Mouse (Mus musculus): ENCODE data around the gene Rab6a.
"Not testable (repeated sequence)": the region's sequence is repeated elsewhere in the genome, so short reads cannot be mapped to it uniquely, and the experiment has no call there.

Gene Rab6a

GRCm38 (mm10) chr7:100607214-100608129 is at the start of gene Rab6a:
TSS of gene Rab6a (plus strand) at chr7:100607410.
- DNase-seq (ENCODE audit: low spot score in 2 of 2), result peak; percentile 85 to 87

DNA sequence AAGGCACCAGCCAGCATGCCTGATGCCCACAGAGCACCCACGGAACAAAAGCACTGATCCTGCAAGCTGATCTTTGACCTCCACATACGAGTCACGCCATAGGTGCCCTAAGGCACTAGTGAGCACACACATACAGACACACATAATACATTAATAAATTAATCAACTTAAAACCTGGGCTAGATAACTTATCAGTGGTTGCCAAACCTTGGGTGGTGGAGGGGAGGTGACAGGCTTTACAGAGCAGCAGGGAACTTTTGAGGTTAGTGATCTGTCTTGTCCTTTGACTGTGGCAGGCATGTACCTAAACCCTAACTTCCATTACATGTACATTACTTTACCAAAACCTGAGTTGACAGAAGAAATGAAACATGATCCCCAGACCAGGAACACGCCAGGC is 47.9 kb upstream of the Rab6a start:
- DNase-seq (ENCODE audit: low spot score in 2 of 2), result no peak

DNA sequence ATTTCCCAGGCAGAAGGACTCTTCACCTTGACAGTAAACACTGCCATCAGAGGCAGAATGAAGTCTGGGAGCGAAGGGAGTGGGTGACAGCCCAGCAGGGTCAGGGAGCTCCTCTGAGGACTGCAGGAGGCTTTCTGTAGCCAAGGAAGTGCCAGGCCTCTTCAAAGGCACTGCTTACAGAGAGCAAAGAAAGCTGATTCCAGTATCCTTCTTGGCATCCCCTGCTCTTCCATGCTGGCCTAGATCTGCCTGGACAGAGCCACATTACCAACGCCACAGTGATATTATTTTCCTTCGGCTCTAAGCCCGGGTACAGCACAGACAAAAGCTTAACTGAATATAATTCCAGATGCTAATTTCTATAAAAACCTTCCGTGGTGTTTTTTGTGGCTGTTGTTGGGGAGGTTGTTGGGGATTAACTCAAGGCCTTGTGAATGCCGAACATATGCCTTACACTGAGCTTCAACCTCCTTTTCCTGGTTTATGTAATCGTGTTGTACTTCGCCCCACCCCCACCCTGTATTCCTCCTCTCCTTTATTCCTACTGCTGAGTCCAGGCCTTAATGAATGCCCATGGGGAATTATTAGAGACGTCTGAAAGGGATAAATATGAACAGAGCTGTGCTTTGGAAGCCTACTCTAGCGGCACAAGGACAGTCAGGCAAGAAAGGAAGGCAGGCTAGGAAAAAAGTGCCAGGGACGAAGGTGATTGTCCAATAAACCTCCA is 45.2 kb upstream of the Rab6a start:
- DNase-seq (ENCODE audit: low spot score in 2 of 2), result no peak

- not testable (repeated sequence) for DNase-seq (ENCODE audit: low spot score in 2 of 2)
Measured at GRCm38 (mm10) chr7:100567238-100567637, 40.0 kb upstream of the Rab6a start.

- DNase-seq (ENCODE audit: low spot score in 2 of 2), result no peak
Measured at GRCm38 (mm10) chr7:100569907-100570306, 37.3 kb upstream of the Rab6a start.

DNA sequence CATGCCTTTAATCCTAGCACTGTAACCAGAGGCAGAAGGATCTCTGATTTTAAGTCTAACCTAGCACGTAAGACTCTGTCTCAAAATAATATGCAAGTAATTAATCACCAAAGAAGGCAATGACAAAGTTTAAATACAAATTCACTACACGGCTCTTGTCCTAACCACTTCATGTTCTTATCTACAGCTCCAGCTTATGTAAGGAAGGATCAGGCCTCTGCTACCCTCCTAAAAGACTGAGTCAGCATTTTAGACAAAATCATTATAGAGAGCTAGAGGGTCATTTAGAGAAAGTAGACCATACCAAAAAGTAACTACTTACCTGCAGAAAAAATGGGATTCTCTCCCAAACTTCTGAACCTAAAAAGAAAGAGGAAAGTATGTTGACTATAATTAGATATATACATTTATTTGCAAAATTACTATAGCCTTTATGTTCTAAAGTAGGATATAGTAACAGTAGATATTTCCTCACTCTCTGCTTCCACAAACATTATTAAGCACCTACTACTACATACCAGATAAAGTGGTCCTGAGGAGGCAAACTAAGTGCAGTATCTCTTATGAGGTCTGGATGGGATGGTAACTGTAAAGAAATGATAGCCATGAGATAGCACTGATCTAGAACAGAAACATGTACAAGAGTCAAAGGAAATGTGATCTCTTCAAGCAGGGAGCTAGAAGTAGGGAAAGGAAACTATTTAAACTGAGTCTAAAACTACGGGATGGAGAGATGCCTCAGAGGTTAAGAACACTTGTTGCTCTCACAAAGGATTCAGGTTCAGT is 36.1 kb upstream of the Rab6a start:
- DNase-seq (ENCODE audit: low spot score in 2 of 2), result no peak

- no peak for DNase-seq (ENCODE audit: low spot score in 2 of 2)
Measured at GRCm38 (mm10) chr7:100572061-100572460, 35.1 kb upstream of the Rab6a start.

DNA sequence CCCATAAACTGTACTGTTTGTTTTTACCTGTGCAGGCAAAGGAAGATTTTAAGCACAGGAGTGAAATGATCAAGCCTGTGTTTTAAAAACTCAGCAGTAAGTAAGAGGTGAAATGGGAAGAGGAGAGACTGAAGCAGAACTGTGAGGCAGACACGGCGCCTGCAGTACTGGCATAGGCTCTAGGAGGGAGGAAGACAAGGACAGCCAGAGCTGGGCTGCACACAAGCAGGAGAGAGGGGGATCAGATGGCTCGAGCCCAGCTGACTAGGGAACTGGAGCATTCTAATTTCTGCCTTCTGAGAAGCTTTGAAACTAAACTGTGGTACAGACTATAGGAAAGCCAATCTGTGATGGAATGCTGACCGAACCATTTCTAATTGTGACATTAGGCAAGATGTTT is 34.5 kb upstream of the Rab6a start:
- DNase-seq (ENCODE audit: low spot score in 2 of 2), result no peak

DNA sequence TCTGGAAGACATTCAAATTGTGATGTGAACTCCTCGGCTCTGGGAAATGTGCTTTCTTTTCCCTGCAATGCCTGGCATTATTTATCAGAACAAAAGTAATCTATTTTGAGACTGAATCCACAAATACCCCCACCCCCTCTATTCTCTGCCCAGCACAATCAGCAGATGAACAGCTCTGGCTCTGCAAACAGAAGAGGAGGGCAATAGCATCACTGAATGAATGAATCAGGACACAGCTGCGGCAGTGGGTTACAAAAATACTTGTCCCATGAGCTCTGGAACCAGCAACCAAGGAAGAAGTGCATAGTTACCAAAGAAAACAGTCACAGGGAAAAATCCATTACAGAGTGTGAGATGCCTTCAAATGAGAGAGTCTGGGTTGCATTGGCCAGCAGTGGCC is 28.4 kb upstream of the Rab6a start:
- no peak for DNase-seq (ENCODE audit: low spot score in 2 of 2)

- no peak for DNase-seq (ENCODE audit: low spot score in 2 of 2)
Measured at GRCm38 (mm10) chr7:100582235-100582634, 25.0 kb upstream of the Rab6a start.

DNA sequence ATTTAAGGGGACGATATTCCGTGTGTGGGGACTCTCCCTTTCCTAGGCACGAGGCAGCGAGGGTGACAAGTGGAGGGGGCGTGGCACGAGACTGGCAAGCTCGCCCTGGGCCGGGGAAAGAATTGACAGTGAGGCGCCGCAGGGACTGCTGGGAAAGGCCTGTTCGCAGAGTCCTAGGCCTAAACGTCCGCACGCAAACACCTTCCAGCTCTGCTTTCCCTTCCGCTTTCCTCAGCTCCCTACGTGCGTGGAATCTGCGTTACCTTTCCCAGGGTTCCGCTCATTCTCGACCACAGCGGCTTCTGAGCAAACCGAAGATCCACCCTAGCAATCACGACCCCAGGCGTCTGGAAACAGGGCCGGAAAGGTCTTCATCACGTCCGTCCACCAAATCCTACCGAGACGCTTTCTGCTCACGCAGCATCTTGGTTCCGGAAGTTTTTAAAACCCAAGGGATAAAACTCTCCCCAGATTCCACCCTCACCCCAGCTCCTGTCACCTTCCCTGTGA is 24.4 kb upstream of the Rab6a start:
- DNase-seq (ENCODE audit: low spot score in 2 of 2), result peak; percentile 66 to 79

DNA sequence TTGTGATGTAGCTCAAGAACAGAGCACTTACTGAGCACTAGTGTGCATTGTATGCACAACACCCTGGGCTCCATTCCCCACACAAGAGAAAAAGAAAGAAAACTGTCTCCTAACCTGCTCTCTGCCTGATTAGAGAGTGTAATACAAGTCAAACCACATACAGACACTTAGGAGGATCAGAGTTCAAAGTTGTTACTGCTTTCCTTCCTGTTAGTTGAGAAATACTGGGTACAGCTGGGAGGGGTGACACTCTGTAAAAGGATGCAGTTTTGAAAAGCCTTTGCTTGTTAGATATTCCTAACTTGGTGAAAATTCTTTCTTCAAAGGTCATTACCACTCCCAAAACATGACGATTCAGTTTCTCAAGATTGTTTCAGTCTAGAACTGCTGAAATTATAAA is 17.4 kb upstream of the Rab6a start:
- DNase-seq (ENCODE audit: low spot score in 2 of 2), result no peak

- no peak for DNase-seq (ENCODE audit: low spot score in 2 of 2)
Measured at GRCm38 (mm10) chr7:100590504-100590844, 16.7 kb upstream of the Rab6a start.

GRCm38 (mm10) chr7:100590845-100591521 is 16.2 kb upstream of the Rab6a start:
- peak; percentile 39 to 58 for DNase-seq (ENCODE audit: low spot score in 2 of 2)

GRCm38 (mm10) chr7:100591522-100591852 is 15.7 kb upstream of the Rab6a start:
- DNase-seq (ENCODE audit: low spot score in 2 of 2), result no peak

- DNase-seq (ENCODE audit: low spot score in 2 of 2), result no peak
Measured at GRCm38 (mm10) chr7:100593349-100593748, 13.9 kb upstream of the Rab6a start.

DNA sequence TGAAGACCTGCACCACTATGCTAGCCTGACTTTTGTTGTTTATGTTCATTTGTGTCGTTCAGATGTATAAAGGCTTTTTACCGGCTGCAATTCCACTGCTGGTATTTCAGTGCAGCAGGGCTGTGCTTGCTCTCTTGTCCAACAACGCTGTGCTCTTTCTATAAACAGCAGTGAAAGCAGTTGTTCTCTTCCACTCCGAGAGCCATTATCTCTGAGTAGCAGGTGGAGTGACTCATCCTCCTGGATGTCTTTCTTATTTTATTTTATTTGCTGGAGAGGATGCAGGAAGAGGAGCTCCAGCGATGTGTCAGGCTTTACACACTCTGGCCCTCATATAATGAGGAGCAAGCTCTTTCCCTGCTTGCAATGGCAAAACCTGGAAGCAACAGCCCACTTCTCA is 7.0 kb upstream of the Rab6a start:
- DNase-seq (ENCODE audit: low spot score in 2 of 2), result no peak

GRCm38 (mm10) chr7:100608130-100608741 is 1.0 kb downstream of the Rab6a start, which contains the start of gene Mrpl48:
TSS of gene Mrpl48 (minus strand) at chr7:100608301.
- DNase-seq (ENCODE audit: low spot score in 2 of 2), result peak; percentile 27 to 39

GRCm38 (mm10) chr7:100608910-100609309 is 1.7 kb downstream of the Rab6a start:
- DNase-seq (ENCODE audit: low spot score in 2 of 2), result no peak

GRCm38 (mm10) chr7:100616121-100616857 is 9.1 kb downstream of the Rab6a start:
- DNase-seq (ENCODE audit: low spot score in 2 of 2), result no peak
